Mouse (Mus musculus) forebrain, postnatal 0 days (tissue): ENCODE results near the gene Irs1. TPM values are rescaled to one million over a fixed set of nuclear protein-coding genes. Genes with fewer than 3 reads are reported as not detected.

Experiments used
- ATAC-seq: fragments of 200-750 bp; cut with Nextera tagmentation; 2 replicates; pipeline ENCODE4 v1.8.0; 2017; ENCODE audit warnings: mild to moderate bottlenecking, moderate library complexity
- DNase-seq: peaks from one replicate; pipeline ENCODE4 v3.0.0-alpha.2; 2015
- H3K27ac ChIP-seq: fragments of 300-500 bp; sonication (generic); 2 replicates; pipeline ENCODE4 v1.5.1; 2014; ENCODE audit warnings: low read depth, mild to moderate bottlenecking, antibody characterized with exemption, low read length, moderate library complexity, mixed read lengths
- H3K27me3 ChIP-seq: fragments of 300-500 bp; sonication (generic); 2 replicates; pipeline ENCODE4 v1.6.1; 2014; ENCODE audit warnings: mild to moderate bottlenecking, low read length, mixed read lengths; ENCODE audit not compliant: insufficient read depth
- H3K36me3 ChIP-seq: fragments of 300-500 bp; sonication (generic); 2 replicates; pipeline ENCODE4 v1.6.1; 2014; ENCODE audit warnings: mild to moderate bottlenecking, moderate library complexity; ENCODE audit not compliant: insufficient read depth
- H3K4me1 ChIP-seq: fragments of 300-500 bp; sonication (generic); 2 replicates; pipeline ENCODE4 v1.6.1; 2014; ENCODE audit warnings: antibody characterized with exemption; ENCODE audit not compliant: insufficient read depth
- H3K4me2 ChIP-seq: fragments of 300-500 bp; sonication (generic); 2 replicates; pipeline ENCODE4 v1.6.1; 2014; ENCODE audit warnings: low read depth, mild to moderate bottlenecking, moderate library complexity
- H3K4me3 ChIP-seq: fragments of 300-500 bp; sonication (generic); 2 replicates; pipeline ENCODE4 v1.5.1; 2014; ENCODE audit warnings: low read depth, low read length, mixed read lengths
- H3K9ac ChIP-seq: fragments of 300-500 bp; sonication (generic); 2 replicates; pipeline ENCODE4 v1.6.1; 2014; ENCODE audit warnings: mild to moderate bottlenecking
- H3K9me3 ChIP-seq: fragments of 300-500 bp; sonication (generic); 2 replicates; pipeline ENCODE4 v1.6.1; 2016; ENCODE audit warnings: low read length
- CTCF ChIP-seq: sonication (generic); IDR thresholded peaks from 2 replicates; pipeline ENCODE4 v1.5.1; 2016; ENCODE audit warnings: antibody characterized with exemption, control low read depth, low read depth
- WGBS: fragments of 180-500 bp; shearing (Covaris S2); extraction: QIAGEN DNeasy Blood & Tissue Kit; methylation state at CpG from one replicate; pipeline ENCODE4 v1.1.7; 2014; 5-methylcytosine and 5-hydroxymethylcytosine counted together
- polyA plus RNA-seq: library from polyadenylated mRNA; unstranded; fragments of >200 nt; fragmentation: Nextera tagmentation; extraction: Ambion mirVana; gene quantifications from 2 replicates; pipeline ENCODE4 v1.2.1, GENCODE M21; 2015
- total RNA-seq: library from RNA; depleted of rRNA; stranded (reverse); fragments of >200 nt; gene quantifications from 2 replicates; pipeline ENCODE4 v1.2.3, GENCODE M21; 2014

Gene Irs1
- total and polyA plus RNA-seq, 2 experiments from 2014 or later: 4.4 to 45.3 TPM

DNA sequence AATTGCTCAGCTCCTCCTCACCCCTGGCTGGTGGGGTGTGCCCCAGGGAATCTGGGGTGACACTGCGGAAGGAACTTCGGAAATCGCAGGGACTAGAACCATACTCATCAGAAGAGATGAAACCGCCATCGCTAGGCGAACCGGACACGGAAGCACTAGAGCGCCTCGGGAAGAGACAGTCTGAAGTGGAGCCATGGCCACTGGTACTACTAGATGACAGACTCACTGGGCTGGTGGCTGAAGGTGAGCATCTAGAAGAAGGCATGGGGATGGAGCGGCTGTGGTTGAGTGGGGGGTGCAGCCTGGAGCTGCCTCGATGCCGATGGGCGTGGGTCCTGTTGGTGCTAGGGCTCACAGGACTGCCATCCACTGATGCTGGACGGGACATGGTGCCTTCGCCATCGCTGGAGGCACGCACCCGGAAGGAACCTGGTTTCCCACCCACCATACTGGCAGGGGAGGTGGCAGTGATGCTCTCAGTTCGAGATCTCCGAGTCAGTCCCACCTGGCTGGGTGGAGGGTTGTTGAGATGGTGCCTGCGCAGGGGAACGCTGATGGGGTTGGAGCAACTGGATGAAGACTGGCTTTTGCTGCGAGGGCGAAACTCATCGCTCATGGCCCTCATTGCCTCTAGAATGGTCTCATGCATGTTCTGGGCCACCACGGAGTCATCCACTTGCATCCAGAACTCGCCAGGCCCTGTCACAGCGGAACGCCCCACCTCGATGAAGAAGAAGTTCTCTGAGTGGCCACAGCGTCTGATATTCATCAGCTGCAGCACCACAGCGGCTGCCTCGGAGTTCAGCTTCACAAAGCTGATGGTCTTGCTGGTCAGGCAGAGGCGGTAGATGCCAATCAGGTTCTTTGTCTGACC is 1.9 kb downstream of the Irs1 start:
- DNase-seq (no peak), ATAC-seq (no peak)
- peak overlapping the region; percentile 72 for H3K4me2 ChIP-seq
- TF ChIP-seq CTCF: no peak
- peak overlapping the region; percentile 88 for H3K4me3 ChIP-seq
- peaks cover 17% of the 10 kb centered on the region; the same call in 1 of the 2 replicates for H3K4me1 ChIP-seq
- 67% methylated on average over 35 of the region's 35 CpGs for WGBS
- peak overlapping the region; percentile 76 for H3K9ac ChIP-seq
- peaks cover 4% of the 10 kb centered on the region; the same call in 1 of the 2 replicates for H3K36me3 ChIP-seq
- no peaks in the 10 kb centered on the region for H3K27me3 ChIP-seq
- peak overlapping the region; percentile 95 for H3K27ac ChIP-seq
- H3K9me3 ChIP-seq: no peaks in the 10 kb centered on the region

DNA sequence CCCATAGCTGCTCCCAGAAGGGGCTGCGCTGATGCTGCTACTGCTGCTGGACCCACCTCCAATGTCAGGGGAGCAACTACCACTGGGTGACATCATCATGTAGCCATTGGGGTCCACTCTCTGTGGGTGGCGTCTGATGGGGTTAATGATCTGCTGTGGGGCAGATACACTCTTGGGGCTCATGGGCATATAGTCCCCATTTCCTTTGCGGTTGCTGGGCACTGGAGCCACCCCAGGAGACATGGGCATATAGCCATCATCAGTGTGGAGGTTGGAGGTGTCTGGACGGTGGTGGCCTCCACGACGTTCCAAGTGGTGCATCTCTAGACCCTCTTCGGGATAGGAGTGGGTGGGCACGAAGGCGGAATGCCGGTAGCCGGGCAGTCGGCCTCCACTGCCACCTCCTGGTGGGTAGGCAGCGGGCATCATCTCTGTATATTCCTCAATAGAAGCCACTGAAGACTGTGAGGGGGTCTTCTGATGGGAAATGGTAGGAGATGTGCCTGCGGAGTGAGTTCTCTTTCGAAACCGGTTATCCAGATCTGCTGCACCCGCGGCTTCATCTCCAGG is 2.7 kb downstream of the Irs1 start:
- H3K4me2 ChIP-seq: peak overlapping the region; percentile 83
- H3K27ac ChIP-seq: no peak overlapping the region
- ATAC-seq (no peak), DNase-seq (no peak)
- H3K36me3 ChIP-seq: peaks cover 4% of the 10 kb centered on the region; the same call in 1 of the 2 replicates
- peak; percentile 45 for TF ChIP-seq CTCF
- H3K9me3 ChIP-seq: no peaks in the 10 kb centered on the region
- H3K27me3 ChIP-seq: no peaks in the 10 kb centered on the region
- no peak overlapping the region for H3K9ac ChIP-seq
- H3K4me1 ChIP-seq: peaks cover 21% of the 10 kb centered on the region; the same call in 1 of the 2 replicates
- 88% methylated on average over 18 of the region's 18 CpGs for WGBS
- no peak overlapping the region for H3K4me3 ChIP-seq

DNA sequence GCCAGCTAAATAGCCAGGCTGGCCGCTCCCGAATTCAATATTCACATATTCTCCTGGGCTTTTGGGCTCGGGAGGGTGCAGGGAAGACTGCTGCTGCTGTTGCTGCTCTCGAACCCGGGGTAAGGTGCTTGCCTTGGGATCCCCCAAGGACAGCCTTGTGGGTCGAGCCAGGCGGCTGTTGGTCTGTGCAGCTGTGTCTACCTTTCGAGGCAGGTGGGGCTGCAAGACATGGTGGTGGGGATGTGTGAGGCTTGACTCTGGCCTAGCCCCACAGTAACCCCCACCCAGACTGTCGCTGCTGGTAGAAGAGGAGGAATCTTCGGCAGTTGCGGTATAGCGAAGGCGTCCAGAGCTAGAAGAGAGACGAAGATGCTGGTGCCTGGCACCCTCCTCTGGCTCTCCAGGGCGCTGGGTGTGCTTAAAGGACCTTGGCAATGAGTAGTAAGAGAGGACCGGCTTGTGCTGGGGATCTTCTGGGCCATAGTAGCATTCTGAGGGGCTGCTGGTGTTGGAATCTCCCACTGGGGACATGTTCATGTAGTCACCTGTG is 3.4 kb downstream of the Irs1 start:
- Histone ChIP-seq H3K27ac (no peak overlapping the region), H3K4me2 (peak overlapping the region; percentile 83), H3K9me3 (no peaks in the 10 kb centered on the region), H3K36me3 (peaks cover 4% of the 10 kb centered on the region; the same call in 1 of the 2 replicates), H3K27me3 (no peaks in the 10 kb centered on the region), H3K4me1 (peaks cover 21% of the 10 kb centered on the region; the same call in 1 of the 2 replicates), H3K9ac (no peak overlapping the region), H3K4me3 (peak overlapping the region; percentile 57)
- DNase-seq (no peak), ATAC-seq (no peak)
- WGBS: 88% methylated on average over 16 of the region's 16 CpGs
- no peak for TF ChIP-seq CTCF

DNA sequence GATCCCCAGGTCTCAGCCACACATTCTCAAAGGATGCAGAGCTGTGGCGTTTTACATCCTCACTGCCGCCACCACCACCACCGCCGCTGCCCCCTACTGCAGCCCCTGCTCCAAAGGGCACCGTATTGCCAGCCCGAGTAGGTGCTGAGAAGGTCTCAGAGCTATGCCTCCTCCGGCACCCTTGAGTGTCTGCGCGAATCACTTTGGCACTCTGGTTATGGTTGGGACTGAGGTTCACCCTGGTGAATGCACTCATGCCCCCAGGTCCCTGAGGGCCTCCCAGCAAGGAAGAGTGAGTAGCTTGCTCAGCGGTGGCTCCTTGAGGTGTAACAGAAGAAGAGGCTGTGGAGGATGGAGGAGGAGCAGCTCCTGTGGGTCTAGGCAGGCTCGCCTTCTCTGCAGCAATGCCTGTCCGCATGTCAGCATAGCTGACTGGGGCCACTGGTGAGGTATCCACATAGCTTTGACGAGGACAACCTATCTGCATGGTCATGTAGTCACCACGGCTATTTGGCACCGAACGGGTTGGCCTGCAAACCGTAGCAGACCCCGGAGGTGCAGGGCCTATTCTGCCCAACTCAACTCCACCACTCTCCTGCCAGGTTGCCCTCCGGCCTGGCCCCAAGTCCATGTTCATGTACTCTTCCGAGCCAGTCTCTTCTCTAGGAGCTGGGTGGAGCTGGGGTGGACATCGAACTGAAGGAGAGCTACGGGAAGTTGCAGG is 4.0 kb downstream of the Irs1 start:
- DNase-seq (no peak), ATAC-seq (no peak)
- Histone ChIP-seq H3K27me3 (no peaks in the 10 kb centered on the region), H3K4me2 (peak overlapping the region; percentile 83), H3K4me3 (peak overlapping the region; percentile 57), H3K27ac (0 out of 2 replicates have a peak overlapping the region, but pooled peaks have one; percentile 54), H3K36me3 (peaks cover 4% of the 10 kb centered on the region; the same call in 1 of the 2 replicates), H3K9me3 (no peaks in the 10 kb centered on the region), H3K9ac (peak overlapping the region; percentile 48), H3K4me1 (peaks cover 27% of the 10 kb centered on the region)
- WGBS: 52% methylated on average over 22 of the region's 22 CpGs
- TF ChIP-seq CTCF: no peak

DNA sequence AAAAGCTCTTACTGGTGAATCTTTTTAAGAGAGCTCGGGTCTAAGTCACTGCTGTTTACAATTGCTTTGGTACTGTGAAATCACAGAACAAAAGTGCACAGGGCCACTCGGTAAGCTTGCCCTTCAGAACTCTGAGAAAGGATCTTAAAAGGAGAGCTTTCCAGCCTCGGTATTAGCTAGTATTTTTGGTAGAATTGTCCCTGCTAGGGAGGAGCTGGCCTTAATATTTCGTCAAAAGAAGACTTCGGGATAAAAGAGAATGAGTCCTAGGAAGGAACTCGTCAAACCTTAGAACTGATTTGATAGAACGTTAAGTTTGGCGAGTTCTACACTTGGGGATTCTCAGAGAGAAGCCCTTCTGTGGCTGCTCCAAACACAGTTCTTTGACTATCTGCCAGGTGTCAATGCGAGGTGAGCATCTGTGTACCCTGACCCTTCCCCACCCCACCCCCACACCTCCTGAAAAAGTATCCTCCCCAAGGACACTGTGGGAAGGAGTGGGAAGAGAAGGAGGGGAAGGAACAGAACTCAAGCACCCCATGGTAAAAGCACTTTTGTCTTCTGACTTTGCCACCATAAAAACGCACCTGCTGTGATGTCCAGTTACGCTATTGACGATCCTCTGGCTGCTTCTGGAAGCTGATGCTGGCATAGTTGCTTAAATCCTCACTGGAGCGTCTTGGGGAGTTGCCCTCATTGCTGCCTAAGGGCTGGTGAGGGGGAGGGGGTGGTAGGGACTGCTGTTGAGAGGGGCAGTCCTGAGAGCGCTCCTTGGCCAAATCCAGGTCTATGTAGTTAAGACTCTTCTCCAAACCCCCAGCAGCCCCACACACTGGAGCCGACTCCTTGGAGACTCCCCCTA is 4.8 kb downstream of the Irs1 start:
- H3K9ac ChIP-seq: peak overlapping the region; percentile 48

More for the DNA sequence above, 4.8 kb downstream of the Irs1 start:
- no peaks in the 10 kb centered on the region for H3K27me3 ChIP-seq
- 8% methylated on average over 15 of the region's 15 CpGs for WGBS
- peaks cover 4% of the 10 kb centered on the region; the same call in 1 of the 2 replicates for H3K36me3 ChIP-seq
- ATAC-seq (no peak), DNase-seq (no peak)
- peaks cover 25% of the 10 kb centered on the region for H3K4me1 ChIP-seq
- peak overlapping the region; percentile 62; the same call in 1 of the 2 replicates for H3K27ac ChIP-seq
- peak overlapping the region; percentile 83 for H3K4me2 ChIP-seq
- peak overlapping the region; percentile 57 for H3K4me3 ChIP-seq
- no peaks in the 10 kb centered on the region for H3K9me3 ChIP-seq
- TF ChIP-seq CTCF: no peak
